Mouse (Mus musculus) stomach, embryonic 14.5 days (tissue): Measurements from ENCODE around the gene Rnps1. TPM values are rescaled to one million over a fixed set of nuclear protein-coding genes. Genes with fewer than 3 reads are reported as not detected.
"Not testable (repeated sequence)": the region's sequence is repeated elsewhere in the genome, so short reads cannot be mapped to it uniquely, and the experiment has no call there.

ENCODE experiments used
- ATAC-seq: fragments of 200-750 bp; cut with Nextera tagmentation; 2 replicates; pipeline ENCODE4 v1.8.0; 2017; ENCODE audit warnings: low read depth, moderate TSS enrichment; ENCODE audit not compliant: insufficient number of reproducible peaks, insufficient read depth, low FRiP score
- H3K27ac ChIP-seq: fragments of 300-500 bp; sonication (generic); 2 replicates; pipeline ENCODE4 v1.5.1; 2014; ENCODE audit warnings: mild to moderate bottlenecking, low read length, moderate library complexity, mixed read lengths
- H3K27me3 ChIP-seq: fragments of 300-500 bp; sonication (generic); 2 replicates; pipeline ENCODE4 v1.6.1; 2014; ENCODE audit warnings: low read length, control low read depth, mixed read lengths; ENCODE audit not compliant: control insufficient read depth, insufficient read depth
- H3K36me3 ChIP-seq: fragments of 300-500 bp; sonication (generic); 2 replicates; pipeline ENCODE4 v1.6.1; 2014; ENCODE audit warnings: mild to moderate bottlenecking, control low read depth, low read length, moderate library complexity, mixed read lengths; ENCODE audit not compliant: control insufficient read depth, insufficient read depth
- H3K4me1 ChIP-seq: fragments of 300-500 bp; sonication (generic); 2 replicates; pipeline ENCODE4 v1.6.1; 2014; ENCODE audit warnings: low read length, control low read depth, mixed read lengths; ENCODE audit not compliant: control insufficient read depth, insufficient read depth
- H3K4me2 ChIP-seq: fragments of 300-500 bp; sonication (generic); replicated peaks from 2 replicates; pipeline ENCODE4 v1.6.1; 2014; ENCODE audit warnings: low read depth, low read length, control low read depth
- H3K4me3 ChIP-seq: fragments of 300-500 bp; sonication (generic); 2 replicates; pipeline ENCODE4 v1.5.1; 2014; ENCODE audit warnings: low read depth, low read length, control low read depth
- H3K9ac ChIP-seq: fragments of 300-500 bp; sonication (generic); replicated peaks from 2 replicates; pipeline ENCODE4 v1.6.1; 2014; ENCODE audit warnings: low read depth, mild to moderate bottlenecking, control low read depth, low read length, moderate library complexity, mixed read lengths
- H3K9me3 ChIP-seq: fragments of 300-500 bp; sonication (generic); 2 replicates; pipeline ENCODE4 v1.6.1; 2016; ENCODE audit warnings: low read depth, low read length, control low read depth; ENCODE audit not compliant: control insufficient read depth
- WGBS: fragments of 180-500 bp; shearing (Covaris S2); extraction: QIAGEN DNeasy Blood & Tissue Kit; methylation state at CpG from one replicate; pipeline ENCODE4 v1.1.7; 2014; 5-methylcytosine and 5-hydroxymethylcytosine counted together
- polyA plus RNA-seq: library from polyadenylated mRNA; unstranded; fragments of >200 nt; fragmentation: Nextera tagmentation; extraction: Ambion mirVana; gene quantifications from 2 replicates; pipeline ENCODE4 v1.2.1, GENCODE M21; 2014

Gene Rnps1
- polyA plus RNA-seq, 1 experiment from 2014 or later, result 265 TPM

GRCm38 (mm10) chr17:24454218-24454755 is 39.9 kb downstream of the Rnps1 start:
- H3K4me3 ChIP-seq, result peak overlapping the region; percentile 77
- H3K36me3 ChIP-seq, result peaks cover 20% of the 10 kb centered on the region
- 2% methylated on average over 14 of the region's 14 CpGs for WGBS

DNA sequence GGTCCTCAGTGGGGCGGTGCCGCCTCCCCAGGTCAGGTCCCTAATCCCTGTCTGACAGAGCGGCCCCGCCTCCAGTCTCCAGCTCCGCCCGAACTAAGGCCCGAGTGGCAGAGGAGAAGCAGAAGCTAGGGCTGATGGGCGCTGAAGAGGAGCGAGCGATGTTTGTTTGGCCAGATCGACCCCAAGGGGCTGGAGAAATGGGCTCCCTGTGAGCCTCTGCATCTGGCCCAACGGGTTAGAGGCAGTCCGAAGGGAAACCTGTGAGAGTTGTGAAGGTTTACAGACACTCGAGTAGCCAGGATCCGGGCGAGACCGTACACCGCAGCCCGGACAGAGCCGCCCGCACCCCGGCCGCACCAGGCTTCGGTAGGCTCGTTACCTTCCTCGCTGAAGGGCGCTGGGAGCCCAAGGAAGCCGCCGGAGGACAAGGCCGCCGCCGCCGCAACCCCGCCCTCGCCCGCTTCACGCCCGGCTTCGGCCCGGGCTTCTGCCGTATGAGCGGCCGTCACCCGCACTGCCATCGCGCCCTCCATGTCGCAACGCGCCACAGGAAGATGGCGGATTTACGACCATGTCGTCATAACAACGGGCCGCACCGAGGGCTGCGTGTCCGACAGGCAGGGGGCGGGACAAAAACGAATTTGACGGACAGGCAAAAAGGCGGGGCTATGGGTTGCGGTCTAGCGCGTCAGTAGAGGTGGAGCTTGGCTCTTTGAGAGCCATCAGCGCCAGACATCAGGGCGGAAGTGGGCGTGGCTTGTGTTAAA is 40.6 kb downstream of the Rnps1 start:
- peaks cover 14% of the 10 kb centered on the region for H3K36me3 ChIP-seq
- peak overlapping the region; percentile 77 for H3K4me3 ChIP-seq
- H3K27ac ChIP-seq, result peak overlapping the region; percentile 98
- H3K27me3 ChIP-seq, result no peaks in the 10 kb centered on the region
- H3K9me3 ChIP-seq, result no peaks in the 10 kb centered on the region
- peaks cover 10% of the 10 kb centered on the region; the same call in 1 of the 2 replicates for H3K4me1 ChIP-seq
- WGBS, result under 1% methylated on average over 61 of the region's 67 CpGs
- peak overlapping the region; percentile 95 for H3K9ac ChIP-seq
- peak; percentile 95 for ATAC-seq
- H3K4me2 ChIP-seq, result peak overlapping the region; percentile 73

More at GRCm38 (mm10) chr17:24454218-24454755, 39.9 kb downstream of the Rnps1 start:
- Histone ChIP-seq H3K9me3 (no peaks in the 10 kb centered on the region), H3K27me3 (no peaks in the 10 kb centered on the region), H3K9ac (peak overlapping the region; percentile 95), H3K4me2 (peak overlapping the region; percentile 73), H3K27ac (peak overlapping the region; percentile 98), H3K4me1 (peaks cover 10% of the 10 kb centered on the region; the same call in 1 of the 2 replicates)
- ATAC-seq, result no peak

DNA sequence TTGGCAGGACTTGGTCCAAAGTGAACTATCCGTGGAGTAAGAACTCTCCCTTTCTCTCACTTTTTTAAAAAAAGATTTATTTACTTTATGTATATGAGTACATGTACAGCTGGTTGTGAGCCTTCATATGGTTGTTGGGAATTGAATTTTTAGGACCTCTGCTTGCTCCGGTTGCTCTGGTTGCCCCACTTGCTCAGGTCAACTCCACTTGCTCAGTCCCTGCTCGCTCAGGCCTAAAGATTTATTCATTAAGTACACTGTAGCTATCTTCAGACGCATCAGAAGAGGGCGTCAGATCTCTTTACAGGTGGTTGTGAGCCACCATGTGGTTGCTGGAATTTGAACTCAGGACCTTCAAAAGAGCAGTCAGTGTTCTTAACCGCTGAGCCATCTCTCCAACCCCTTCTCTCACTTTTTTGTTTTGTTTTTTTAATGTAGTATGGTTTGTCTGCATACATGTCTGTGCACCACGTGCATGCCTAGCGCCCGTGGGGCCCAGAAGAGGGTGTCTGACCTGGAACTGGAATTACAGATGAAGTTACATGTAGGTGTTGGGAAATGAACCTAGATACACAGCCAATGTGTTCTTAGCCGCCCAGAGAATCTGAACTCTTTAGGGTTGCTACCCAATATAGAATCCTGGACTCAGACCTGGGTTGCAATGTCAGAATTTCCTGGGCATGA is 41.3 kb downstream of the Rnps1 start:
- Histone ChIP-seq H3K4me3 (peak overlapping the region; percentile 77; the same call in 1 of the 2 replicates), H3K27ac (peak overlapping the region; percentile 10; the same call in 1 of the 2 replicates), H3K4me2 (peak overlapping the region; percentile 30)
- ATAC-seq, H3K27me3 ChIP-seq, H3K36me3 ChIP-seq, H3K9me3 ChIP-seq, H3K9ac ChIP-seq, H3K4me1 ChIP-seq: not testable (repeated sequence)
- WGBS, result 49% methylated on average over 10 of the region's 10 CpGs

DNA sequence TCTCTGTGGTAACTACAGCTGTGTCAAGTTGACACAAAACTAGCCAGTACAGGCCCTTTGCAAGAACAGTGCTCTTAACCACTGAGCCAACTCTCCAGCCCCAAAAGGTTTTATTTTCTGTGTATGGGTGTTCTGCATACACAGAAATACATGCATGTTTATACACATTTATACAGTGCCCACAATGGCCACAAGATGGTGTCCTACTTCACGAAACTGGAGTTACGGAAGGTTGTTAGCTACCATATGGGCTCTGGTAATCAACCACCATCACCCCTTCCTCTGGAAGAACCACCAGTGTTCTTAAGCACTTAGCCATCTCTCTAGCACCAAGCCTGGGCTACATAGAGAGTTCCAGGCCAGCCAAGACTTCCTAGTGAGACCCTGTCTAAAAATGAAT is 47.2 kb downstream of the Rnps1 start:
- Histone ChIP-seq H3K4me1 (no peaks in the 10 kb centered on the region), H3K9me3 (no peaks in the 10 kb centered on the region), H3K4me3 (no peak overlapping the region), H3K9ac (no peak overlapping the region), H3K36me3 (no peaks in the 10 kb centered on the region), H3K27ac (no peak overlapping the region), H3K27me3 (no peaks in the 10 kb centered on the region), H3K4me2 (no peak overlapping the region)
- no peak for ATAC-seq
- WGBS, result 77% methylated on average over 2 of the region's 2 CpGs

GRCm38 (mm10) chr17:24462932-24463331 is 48.6 kb downstream of the Rnps1 start:
- no peak for ATAC-seq
- no peaks in the 10 kb centered on the region for H3K27me3 ChIP-seq
- H3K4me2 ChIP-seq, result no peak overlapping the region
- WGBS, result 73% methylated on average over 1 of the region's 1 CpGs
- H3K4me3 ChIP-seq, result no peak overlapping the region
- H3K27ac ChIP-seq, result no peak overlapping the region
- H3K9me3 ChIP-seq, result no peaks in the 10 kb centered on the region
- H3K4me1 ChIP-seq, result no peaks in the 10 kb centered on the region
- H3K36me3 ChIP-seq, result no peaks in the 10 kb centered on the region
- H3K9ac ChIP-seq, result no peak overlapping the region

- no peak overlapping the region for H3K4me2 ChIP-seq
- H3K9me3 ChIP-seq, result no peaks in the 10 kb centered on the region
- H3K4me3 ChIP-seq, result no peak overlapping the region
- no peak overlapping the region for H3K9ac ChIP-seq
- no peak overlapping the region for H3K27ac ChIP-seq
- no peaks in the 10 kb centered on the region for H3K4me1 ChIP-seq
- 57% methylated on average over 6 of the region's 6 CpGs for WGBS
- H3K36me3 ChIP-seq, result no peaks in the 10 kb centered on the region
- no peaks in the 10 kb centered on the region for H3K27me3 ChIP-seq
- ATAC-seq, result no peak
Observed at GRCm38 (mm10) chr17:24463374-24464133, 49.2 kb downstream of the Rnps1 start.

GRCm38 (mm10) chr17:24468636-24469246 is 54.4 kb downstream of the Rnps1 start:
- Histone ChIP-seq H3K27me3 (no peaks in the 10 kb centered on the region), H3K4me1 (peaks cover 24% of the 10 kb centered on the region), H3K36me3 (peaks cover 3% of the 10 kb centered on the region; the same call in 1 of the 2 replicates), H3K4me2 (no peak overlapping the region), H3K9ac (no peak overlapping the region), H3K9me3 (no peaks in the 10 kb centered on the region), H3K4me3 (no peak overlapping the region), H3K27ac (no peak overlapping the region)
- ATAC-seq, result no peak
- 94% methylated on average over 5 of the region's 5 CpGs for WGBS
